Mouse (Mus musculus) MEL (cell line): ENCODE data around the gene Dnajc5. TPM values are rescaled to one million over a fixed set of nuclear protein-coding genes. Genes with fewer than 3 reads are reported as not detected.

ENCODE experiments used
- DNase-seq: peaks from one replicate; pipeline ENCODE4 v3.0.0; 2011; ENCODE audit warnings: low read depth, low spot score
- H3K27ac ChIP-seq: 2 replicates; pipeline ENCODE4 v1.5.1; 2012; ENCODE audit warnings: low read depth, mild to moderate bottlenecking, control low read depth, low read length, moderate library complexity; ENCODE audit not compliant: control insufficient read depth
- H3K27me3 ChIP-seq, 2 experiments: fragments of 150-350 bp in 1 of 2; sonication (generic) in 1 of 2; 2 replicates each; pipeline ENCODE4 v1.6.1; 2012; ENCODE audit warnings: low read length in 2 of 2, mild to moderate bottlenecking in 2 of 2, improper control_type of control experiment in 1 of 2, moderate library complexity in 1 of 2; ENCODE audit not compliant: insufficient read depth in 2 of 2, control insufficient read depth in 1 of 2
- H3K36me3 ChIP-seq, 2 experiments: 2 replicates each; pipeline ENCODE4 v1.6.1; 2012 to 2014; ENCODE audit warnings: low read length in 2 of 2, improper control_type of control experiment in 1 of 2, inconsistent platforms in 1 of 2, mild to moderate bottlenecking in 1 of 2; ENCODE audit not compliant: insufficient read depth in 2 of 2, control insufficient read depth in 1 of 2
- H3K4me1 ChIP-seq, 2 experiments: fragments of 150-350 bp in 1 of 2; sonication (generic) in 1 of 2; 2 replicates each; pipeline ENCODE4 v1.6.1; 2012; ENCODE audit warnings: low read length in 2 of 2, improper control_type of control experiment in 1 of 2, mild to moderate bottlenecking in 1 of 2; ENCODE audit not compliant: insufficient read depth in 2 of 2, control insufficient read depth in 1 of 2
- H3K4me3 ChIP-seq, 2 experiments: fragments of 150-350 bp in 1 of 2; sonication (generic) in 1 of 2; 2 replicates each; pipeline ENCODE4 v1.5.1; 2012; ENCODE audit warnings: low read depth in 2 of 2, low read length in 2 of 2, mild to moderate bottlenecking in 2 of 2, moderate library complexity in 2 of 2, control low read depth in 1 of 2, improper control_type of control experiment in 1 of 2; ENCODE audit not compliant: control insufficient read depth in 1 of 2, insufficient read depth in 1 of 2
- H3K79me2 ChIP-seq: 2 replicates; pipeline ENCODE4 v1.6.1; 2012; ENCODE audit warnings: mild to moderate bottlenecking, low read length, moderate library complexity; ENCODE audit not compliant: control insufficient read depth, poor library complexity, insufficient read depth
- H3K9ac ChIP-seq: 2 replicates; pipeline ENCODE4 v1.6.1; 2012; ENCODE audit warnings: low read depth, mild to moderate bottlenecking, control low read depth, low read length, moderate library complexity; ENCODE audit not compliant: control insufficient read depth, poor library complexity, severe bottlenecking
- H3K9me3 ChIP-seq: fragments of 150-350 bp; sonication (generic); replicated peaks from 2 replicates; pipeline ENCODE4 v1.6.1; 2012; ENCODE audit warnings: mild to moderate bottlenecking, low read length, improper control_type of control experiment, moderate library complexity; ENCODE audit not compliant: insufficient read depth
- BHLHE40 ChIP-seq: IDR thresholded peaks from 2 replicates; pipeline ENCODE4 v1.6.1; 2012; ENCODE audit warnings: low read depth, mild to moderate bottlenecking, inconsistent platforms, low read length, improper control_type of control experiment, borderline replicate concordance
- CHD2 ChIP-seq: IDR thresholded peaks from 2 replicates; pipeline ENCODE4 v1.6.1; 2011; ENCODE audit warnings: low read length, improper control_type of control experiment
- CTCF ChIP-seq, 3 experiments: IDR thresholded peaks in 2 of 3; conservative IDR thresholded peaks in 1 of 3; 2 replicates each; pipeline ENCODE4 v1.5.1; 2011 to 2012; ENCODE audit warnings: low read length in 3 of 3, low read depth in 2 of 3, mild to moderate bottlenecking in 2 of 3, improper control_type of control experiment in 1 of 3, inconsistent platforms in 1 of 3, mixed read lengths in 1 of 3, moderate library complexity in 1 of 3; ENCODE audit not compliant: control insufficient read depth in 1 of 3, insufficient read depth in 1 of 3, poor library complexity in 1 of 3, severe bottlenecking in 1 of 3
- E2F4 ChIP-seq: IDR thresholded peaks from 2 replicates; pipeline ENCODE4 v1.6.1; 2011; ENCODE audit warnings: low read depth, low read length, improper control_type of control experiment, borderline replicate concordance
- ELF1 ChIP-seq: IDR thresholded peaks from 2 replicates; pipeline ENCODE4 v1.6.1; 2014; ENCODE audit warnings: low read depth, mild to moderate bottlenecking, inconsistent platforms, low read length, improper control_type of control experiment, moderate library complexity
- EP300 ChIP-seq, 2 experiments: IDR thresholded peaks; 2 replicates each; pipeline ENCODE4 v1.6.1; 2011; ENCODE audit warnings: improper control_type of control experiment in 2 of 2, low read length in 2 of 2, low read depth in 1 of 2, mild to moderate bottlenecking in 1 of 2
- GABPA ChIP-seq: IDR thresholded peaks from 2 replicates; pipeline ENCODE4 v1.6.1; 2012; ENCODE audit warnings: low read depth, mild to moderate bottlenecking, inconsistent platforms, low read length, improper control_type of control experiment, moderate library complexity
- HCFC1 ChIP-seq: IDR thresholded peaks from 2 replicates; pipeline ENCODE4 v1.6.1; 2012; ENCODE audit warnings: low read depth, mild to moderate bottlenecking, inconsistent platforms, low read length, improper control_type of control experiment, moderate library complexity
- JUND ChIP-seq: IDR thresholded peaks from 2 replicates; pipeline ENCODE4 v1.6.1; 2011; ENCODE audit warnings: low read depth, mild to moderate bottlenecking, improper control_type of control experiment, low read length
- KAT2A ChIP-seq: conservative IDR thresholded peaks from 2 replicates; pipeline ENCODE4 v1.6.1; 2012; ENCODE audit warnings: low read depth, low read length, improper control_type of control experiment, inconsistent platforms
- MAFK ChIP-seq: IDR thresholded peaks from 2 replicates; pipeline ENCODE4 v1.6.1; 2011; ENCODE audit warnings: low read depth, mild to moderate bottlenecking, low read length, improper control_type of control experiment, borderline replicate concordance
- MAZ ChIP-seq: IDR thresholded peaks from 2 replicates; pipeline ENCODE4 v1.6.1; 2012; ENCODE audit warnings: low read depth, mild to moderate bottlenecking, inconsistent platforms, low read length, improper control_type of control experiment
- MYB ChIP-seq: IDR thresholded peaks from 2 replicates; pipeline ENCODE4 v1.6.1; 2011; ENCODE audit warnings: mild to moderate bottlenecking, low read depth, low read length, improper control_type of control experiment
- NELFE ChIP-seq: IDR thresholded peaks from 2 replicates; pipeline ENCODE4 v1.6.1; 2011; ENCODE audit warnings: low read depth, low read length, improper control_type of control experiment
- POLR2A ChIP-seq, 2 experiments: IDR thresholded peaks; 2 replicates each; pipeline ENCODE4 v1.6.1; 2011 to 2012; ENCODE audit warnings: low read length in 2 of 2, mild to moderate bottlenecking in 2 of 2, control low read depth in 1 of 2, improper control_type of control experiment in 1 of 2, low read depth in 1 of 2, moderate library complexity in 1 of 2; ENCODE audit not compliant: control insufficient read depth in 1 of 2, insufficient read depth in 1 of 2, poor library complexity in 1 of 2
- POLR2AphosphoS2 ChIP-seq: IDR thresholded peaks from 2 replicates; pipeline ENCODE4 v1.6.1; 2011; ENCODE audit warnings: low read length, improper control_type of control experiment
- POLR2AphosphoS5 ChIP-seq: IDR thresholded peaks from 2 replicates; pipeline ENCODE4 v1.6.1; 2012; ENCODE audit warnings: low read depth, borderline replicate concordance, mild to moderate bottlenecking, inconsistent platforms, low read length, moderate library complexity, mixed read lengths
- RAD21 ChIP-seq: IDR thresholded peaks from 2 replicates; pipeline ENCODE4 v1.6.1; 2011; ENCODE audit warnings: mild to moderate bottlenecking, low read depth, low read length, improper control_type of control experiment
- RCOR1 ChIP-seq: IDR thresholded peaks from 2 replicates; pipeline ENCODE4 v1.6.1; 2012; ENCODE audit warnings: low read depth, mild to moderate bottlenecking, inconsistent platforms, low read length, improper control_type of control experiment
- SIN3A ChIP-seq: IDR thresholded peaks from 2 replicates; pipeline ENCODE4 v1.6.1; 2012; ENCODE audit warnings: low read length, improper control_type of control experiment, inconsistent platforms
- SMC3 ChIP-seq: IDR thresholded peaks from 2 replicates; pipeline ENCODE4 v1.6.1; 2011; ENCODE audit warnings: low read depth, low read length, improper control_type of control experiment
- UBTF ChIP-seq: IDR thresholded peaks from 2 replicates; pipeline ENCODE4 v1.6.1; 2012; ENCODE audit warnings: low read depth, mild to moderate bottlenecking, inconsistent platforms, low read length, improper control_type of control experiment, moderate library complexity, borderline replicate concordance; ENCODE audit not compliant: insufficient read depth
- ZC3H11A ChIP-seq: IDR thresholded peaks from 2 replicates; pipeline ENCODE4 v1.6.1; 2012; ENCODE audit warnings: low read depth, mild to moderate bottlenecking, inconsistent platforms, low read length, improper control_type of control experiment
- ZKSCAN1 ChIP-seq: IDR thresholded peaks from 2 replicates; pipeline ENCODE4 v1.6.1; 2012; ENCODE audit warnings: low read depth, mild to moderate bottlenecking, inconsistent platforms, low read length, improper control_type of control experiment, moderate library complexity
- ZMIZ1 ChIP-seq: IDR thresholded peaks from 2 replicates; pipeline ENCODE4 v1.6.1; 2012; ENCODE audit warnings: low read depth, mild to moderate bottlenecking, inconsistent platforms, low read length, improper control_type of control experiment, moderate library complexity
- ZNF384 ChIP-seq: IDR thresholded peaks from 2 replicates; pipeline ENCODE4 v1.6.1; 2012; ENCODE audit warnings: low read depth, mild to moderate bottlenecking, inconsistent platforms, low read length, improper control_type of control experiment
- polyA plus RNA-seq, 2 experiments: library from polyadenylated mRNA; stranded (reverse) in 1 of 2; unstranded in 1 of 2; fragments of >175 nt in 1 of 2; fragments of >200 nt in 1 of 2; gene quantifications; 2 replicates each; pipeline versions ENCODE4 v1.2.1 to v1.2.4; 2012; ENCODE audit warnings: low replicate concordance in 2 of 2, low read depth in 1 of 2; ENCODE audit not compliant: insufficient read length in 2 of 2, insufficient read depth in 1 of 2, missing spikeins in 1 of 2
- total RNA-seq: library from RNA; depleted of rRNA; stranded (reverse); fragments of 300-350 nt; gene quantifications from 2 replicates; pipeline ENCODE4 v1.2.3, GENCODE M21; 2012

Gene Dnajc5
- total and polyA plus RNA-seq, 3 experiments, result 51.9 to 338 (median 57.9) TPM

- no peak overlapping the region for H3K9ac ChIP-seq
- no peak for TF ChIP-seq ZNF384
- no peak for TF ChIP-seq UBTF
- TF ChIP-seq GABPA, result no peak
- TF ChIP-seq SMC3, result no peak
- no peak for TF ChIP-seq POLR2A (IDR thresholded peaks at IDR 0.05; ENCODE audit: control insufficient read depth in 1 of 2, insufficient read depth in 1 of 2, low read depth in 1 of 2, low read length in 2 of 2, poor library complexity in 1 of 2)
- no peak for TF ChIP-seq CTCF (IDR thresholded peaks at IDR 0.05 in 2 of 3, conservative IDR thresholded peaks at IDR 0.05 in 1 of 3; ENCODE audit: control insufficient read depth in 1 of 3, insufficient read depth in 1 of 3, low read depth in 2 of 3, low read length in 3 of 3, poor library complexity in 1 of 3, severe bottlenecking in 1 of 3)
- no peak for TF ChIP-seq CHD2
- no peak for TF ChIP-seq HCFC1
- no peak for TF ChIP-seq ELF1
- TF ChIP-seq ZMIZ1, result no peak
- TF ChIP-seq MYB, result no peak
- TF ChIP-seq ZKSCAN1, result no peak
- no peak for TF ChIP-seq POLR2AphosphoS2
- TF ChIP-seq ZC3H11A, result no peak
- no peak for TF ChIP-seq MAZ
- TF ChIP-seq E2F4, result no peak
- no peak for TF ChIP-seq JUND
- H3K27me3 ChIP-seq, result no peaks in the 10 kb centered on the region
- peaks cover 0 to 10% of the 10 kb centered on the region in 2 experiments; a peak in 3 of 4 replicates for H3K36me3 ChIP-seq
- no peak overlapping the region for H3K4me3 ChIP-seq
- no peaks in the 10 kb centered on the region for H3K9me3 ChIP-seq
- peaks cover 3 to 18% of the 10 kb centered on the region in 2 experiments for H3K4me1 ChIP-seq
- no peak overlapping the region for H3K27ac ChIP-seq
- H3K79me2 ChIP-seq, result peaks cover 14% of the 10 kb centered on the region
- no peak for DNase-seq
Observed at GRCm38 (mm10) chr2:181589732-181590105, 69.4 kb downstream of the Dnajc5 start.

- no peak overlapping the region for H3K9ac ChIP-seq
- peaks cover 3 to 18% of the 10 kb centered on the region in 2 experiments for H3K4me1 ChIP-seq
- no peak for DNase-seq
- H3K4me3 ChIP-seq, result no peak overlapping the region
- H3K27ac ChIP-seq, result no peak overlapping the region
- H3K27me3 ChIP-seq, result no peaks in the 10 kb centered on the region
- TF ChIP-seq RCOR1, result no peak
- TF ChIP-seq POLR2AphosphoS5, result no peak
- no peak for TF ChIP-seq SIN3A
- TF ChIP-seq EP300 (IDR thresholded peaks at IDR 0.05; ENCODE audit: low read depth in 1 of 2, low read length in 2 of 2), result no peak
- TF ChIP-seq MAFK, result no peak
- no peak for TF ChIP-seq RAD21
- TF ChIP-seq ZKSCAN1, result no peak
- no peak for TF ChIP-seq KAT2A
- no peak for TF ChIP-seq NELFE
- no peak for TF ChIP-seq BHLHE40
- TF ChIP-seq, all 39 proteins: peak for 0
- Histone ChIP-seq H3K9me3 (no peaks in the 10 kb centered on the region), H3K79me2 (peaks cover 14% of the 10 kb centered on the region), H3K36me3 (peaks cover 0 to 10% of the 10 kb centered on the region in 2 experiments; a peak in 3 of 4 replicates)
Observed at GRCm38 (mm10) chr2:181590471-181590870, 70.2 kb downstream of the Dnajc5 start.
